In genomic region chr13:37778147-37778593, GRCm38 (mm10) we compare ENCODE assay signal across 7 mouse cellular contexts. TPM values are rescaled to one million over a fixed set of nuclear protein-coding genes. Genes with fewer than 3 reads are reported as not detected.
DNase-seq lines count a peak whose midpoint lies in the region; ATAC-seq and TF ChIP-seq lines count a peak whose summit lies in the region.

Gene Rreb1 (plus strand): TSS chr13:37778400.

- H3K9me3 ChIP-seq in embryonic facial prominence, embryonic 14.5 days (ENCODE audit: control insufficient read depth, low read length): no peaks in the 10 kb centered on the region
- H3K9me3 ChIP-seq in limb, embryonic 12.5 days: no peaks in the 10 kb centered on the region
- H3K9me3 ChIP-seq in midbrain, embryonic 12.5 days: no peaks in the 10 kb centered on the region

- H3K27ac ChIP-seq in embryonic facial prominence, embryonic 14.5 days (replicated peaks; ENCODE audit: low read depth, low read length): no peak within 1 kb of the TSS
- no peak within 1 kb of the TSS for H3K27ac ChIP-seq in kidney, adult 2 months (ENCODE audit: insufficient read depth, low read depth, low read length)
- H3K27ac ChIP-seq in limb, embryonic 12.5 days: 0 out of 2 replicates have a peak within 1 kb of the TSS, but pooled peaks have one; percentile 53
- H3K27ac ChIP-seq in midbrain, embryonic 12.5 days (replicated peaks): no peak within 1 kb of the TSS

- 0% methylated on average over 24 of the region's 37 CpGs for WGBS in embryonic facial prominence, embryonic 14.5 days
- WGBS in kidney, adult 2 months: under 1% methylated on average over 37 of the region's 37 CpGs
- under 1% methylated on average over 37 of the region's 37 CpGs for WGBS in limb, embryonic 12.5 days
- WGBS in midbrain, embryonic 12.5 days: under 1% methylated on average over 37 of the region's 37 CpGs

- ATAC-seq in embryonic facial prominence, embryonic 14.5 days (ENCODE audit: low read depth): peak; percentile 58
- peak; percentile 69 for ATAC-seq in limb, embryonic 12.5 days (ENCODE audit: insufficient number of reproducible peaks, insufficient read depth, low FRiP score, low TSS enrichment, low read depth)
- peak; percentile 76 for ATAC-seq in midbrain, embryonic 12.5 days (ENCODE audit: low FRiP score, low read depth)

- peak within 1 kb of the TSS; percentile 71 for H3K4me3 ChIP-seq in embryonic facial prominence, embryonic 14.5 days (ENCODE audit: low read depth, low read length)
- peak within 1 kb of the TSS; percentile 51 for H3K4me3 ChIP-seq in kidney, adult 2 months (ENCODE audit: insufficient read depth, low read depth, low read length)
- H3K4me3 ChIP-seq in limb, embryonic 12.5 days (replicated peaks): peak within 1 kb of the TSS; percentile 63
- H3K4me3 ChIP-seq in midbrain, embryonic 12.5 days: peak within 1 kb of the TSS; percentile 56

- peak within 1 kb of the TSS; percentile 100 for H3K4me2 ChIP-seq in embryonic facial prominence, embryonic 14.5 days (ENCODE audit: low read depth, low read length)
- H3K4me2 ChIP-seq in limb, embryonic 12.5 days: peak within 1 kb of the TSS; percentile 100
- peak within 1 kb of the TSS; percentile 98 for H3K4me2 ChIP-seq in midbrain, embryonic 12.5 days (replicated peaks)

- no peak for TF ChIP-seq CTCF in kidney, adult 2 months (conservative IDR thresholded peaks at IDR 0.05; ENCODE audit: insufficient read depth, insufficient read length, low read depth, low read length)

- peak within 1 kb of the TSS; percentile 72 for H3K9ac ChIP-seq in embryonic facial prominence, embryonic 14.5 days (ENCODE audit: low read depth, low read length)
- H3K9ac ChIP-seq in limb, embryonic 12.5 days (replicated peaks): peak within 1 kb of the TSS; percentile 70
- peak within 1 kb of the TSS; percentile 58 for H3K9ac ChIP-seq in midbrain, embryonic 12.5 days (replicated peaks)

- peak; percentile 60 for DNase-seq in adrenal gland, postnatal 10 days
- peak; percentile 52 for DNase-seq in embryonic facial prominence, embryonic 14.5 days (ENCODE audit: low spot score)
- DNase-seq in heart, adult 18-20 months: peak; percentile 64 to 70
- DNase-seq in kidney, adult 2 months: peak; percentile 60
- peak; percentile 13 to 21 for DNase-seq in spleen, postnatal 14 days (ENCODE audit: low spot score in 2 of 2)

- H3K27me3 ChIP-seq in embryonic facial prominence, embryonic 14.5 days (replicated peaks; ENCODE audit: control insufficient read depth, insufficient read depth, low read length): peaks cover 6% of the 10 kb centered on the region; the same call in 1 of the 2 replicates
- no peaks in the 10 kb centered on the region for H3K27me3 ChIP-seq in kidney, adult 2 months (replicated peaks; ENCODE audit: control insufficient read depth, insufficient read depth, low read length)
- H3K27me3 ChIP-seq in limb, embryonic 12.5 days: peaks cover 35% of the 10 kb centered on the region
- H3K27me3 ChIP-seq in midbrain, embryonic 12.5 days: peaks cover 47% of the 10 kb centered on the region

- no peaks in the 10 kb centered on the region for H3K4me1 ChIP-seq in embryonic facial prominence, embryonic 14.5 days (ENCODE audit: control insufficient read depth, insufficient read depth, low read length)
- H3K4me1 ChIP-seq in kidney, adult 2 months (ENCODE audit: control insufficient read depth, insufficient read depth, low read length): no peaks in the 10 kb centered on the region
- peaks cover 23% of the 10 kb centered on the region for H3K4me1 ChIP-seq in limb, embryonic 12.5 days (replicated peaks)
- peaks cover 18% of the 10 kb centered on the region for H3K4me1 ChIP-seq in midbrain, embryonic 12.5 days

- no peak for TF ChIP-seq POLR2A in kidney, adult 2 months (IDR thresholded peaks at IDR 0.05; ENCODE audit: low read depth, low read length)

- H3K36me3 ChIP-seq in embryonic facial prominence, embryonic 14.5 days (ENCODE audit: control insufficient read depth, insufficient read depth, low read length): no peaks in the 10 kb centered on the region
- H3K36me3 ChIP-seq in kidney, adult 2 months (ENCODE audit: control insufficient read depth, insufficient read depth, low read length): no peaks in the 10 kb centered on the region
- no peaks in the 10 kb centered on the region for H3K36me3 ChIP-seq in limb, embryonic 12.5 days
- H3K36me3 ChIP-seq in midbrain, embryonic 12.5 days: no peaks in the 10 kb centered on the region

RNA-seq across cellular contexts. Expression of gene Rreb1, which starts in this region (rescaled TPM):
- total RNA-seq in adrenal gland, postnatal 10 days (2021): 10 to 100 TPM; 57.4 to 74.8 TPM
- polyA plus RNA-seq in embryonic facial prominence, embryonic 14.5 days (2014; fragmentation: Nextera tagmentation; extraction: Ambion mirVana): 17.9 and 20.2 TPM in 2 replicates
- total RNA-seq in heart, adult 18-20 months (2021): 10 to 100 TPM; 34.0 to 34.4 TPM
- polyA plus RNA-seq in kidney, adult 2 months (2012; rRNA removed): 16.7 and 18.3 TPM in 2 replicates
- 7.7 and 10.3 TPM in 2 replicates for polyA plus RNA-seq in limb, embryonic 12.5 days (2016; fragmentation: Nextera tagmentation; extraction: Ambion mirVana)
- 4.6 and 5.7 TPM in 2 replicates for polyA plus RNA-seq in midbrain, embryonic 12.5 days (2016; fragmentation: Nextera tagmentation; extraction: Ambion mirVana)

Comparison
In these comparisons a context has a peak if more than half of its experiments do, and no peak if none do; other contexts are left out.
1. DNase-seq: peak in every context shown above with its lines; median percentile 67 in heart, adult 18-20 months; 60 in adrenal gland, postnatal 10 days; 60 in kidney, adult 2 months; 52 in embryonic facial prominence, embryonic 14.5 days; 17 in spleen, postnatal 14 days.